Mouse (Mus musculus) megakaryocyte, embryonic 14.5 days (primary cell): ENCODE measurements at regions not wholly inside any gene's neighbourhood (a gene's known extent, or its start where the extent isn't known, plus 50 kb on each side); places are given as distances from the start of the nearest gene placed in this dataset.

Experiments
- FLI1 ChIP-seq: IDR thresholded peaks from 2 replicates; pipeline ENCODE4 v1.6.1; 2012; ENCODE audit warnings: low read length, inconsistent platforms, mixed read lengths
- GATA1 ChIP-seq: IDR thresholded peaks from 3 replicates; pipeline ENCODE4 v1.6.1; 2012; ENCODE audit warnings: mixed read lengths, low read length, inconsistent platforms, borderline replicate concordance

DNA sequence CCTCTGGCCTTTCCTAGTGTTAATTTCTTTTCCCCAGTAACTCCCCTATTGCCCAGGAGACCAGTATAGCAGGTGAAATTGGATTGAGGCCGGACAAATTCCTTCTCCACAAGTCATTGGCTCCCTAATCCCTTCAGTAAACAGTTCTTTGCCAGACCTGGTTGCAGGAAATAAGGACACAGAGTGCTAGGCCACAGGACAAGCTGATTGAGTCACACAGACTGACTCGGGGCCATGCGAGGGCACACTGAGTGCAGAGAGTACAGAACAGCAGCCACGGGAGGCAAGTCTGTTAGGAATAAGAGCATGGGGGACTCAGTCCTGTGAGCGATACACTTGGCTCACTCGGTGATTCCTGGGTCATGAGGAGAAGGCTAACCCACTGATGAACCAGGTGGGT lies 134.3 kb upstream of the Ajap1 start:
- TF ChIP-seq GATA1 (no peak), FLI1 (no peak)
